Mouse (Mus musculus): ENCODE results near the gene Mctp2. TPM values are rescaled to one million over a fixed set of nuclear protein-coding genes. Genes with fewer than 3 reads are reported as not detected.

The Mctp2 gene
- polyA plus RNA-seq, 1 experiment from 2014 or later = 3.6 TPM

DNA sequence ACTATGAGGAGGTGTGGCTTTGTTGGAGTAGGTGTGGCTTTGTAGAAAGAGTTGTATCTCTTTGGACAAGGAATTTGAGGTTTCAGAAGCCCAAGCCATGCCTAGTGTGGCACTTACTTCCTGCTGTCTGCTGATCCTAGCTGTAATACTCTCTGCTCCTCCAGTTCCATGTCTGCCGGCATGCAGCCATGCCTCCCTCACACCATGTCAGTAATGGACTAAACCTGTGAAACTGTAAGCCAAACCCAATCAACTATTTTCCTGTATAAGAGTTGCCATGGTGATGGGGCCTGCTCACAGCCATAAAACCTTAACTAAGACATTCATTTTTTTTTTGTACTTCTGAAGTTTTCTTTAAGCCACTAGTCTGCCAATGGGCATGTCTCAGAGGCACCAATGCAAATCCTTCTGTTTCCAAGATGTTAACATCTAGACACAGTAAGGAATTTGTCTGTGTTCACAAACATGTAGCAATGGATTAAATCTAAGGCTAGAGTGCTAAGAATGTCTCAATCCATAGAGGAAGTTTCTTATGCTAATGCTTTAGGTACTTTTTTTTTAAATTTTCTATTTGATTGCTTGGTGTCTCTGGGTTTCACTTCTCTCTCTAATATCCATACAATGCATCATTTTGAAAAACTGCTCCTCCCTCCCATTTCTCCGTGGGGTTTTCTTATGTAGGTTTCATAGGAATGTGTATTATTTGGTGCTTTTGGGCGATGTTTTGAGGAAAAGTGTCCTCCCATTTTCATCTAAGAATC is 197.6 kb downstream of the Mctp2 start:
- 81% methylated on average over 3 of the region's 3 CpGs for WGBS

DNA sequence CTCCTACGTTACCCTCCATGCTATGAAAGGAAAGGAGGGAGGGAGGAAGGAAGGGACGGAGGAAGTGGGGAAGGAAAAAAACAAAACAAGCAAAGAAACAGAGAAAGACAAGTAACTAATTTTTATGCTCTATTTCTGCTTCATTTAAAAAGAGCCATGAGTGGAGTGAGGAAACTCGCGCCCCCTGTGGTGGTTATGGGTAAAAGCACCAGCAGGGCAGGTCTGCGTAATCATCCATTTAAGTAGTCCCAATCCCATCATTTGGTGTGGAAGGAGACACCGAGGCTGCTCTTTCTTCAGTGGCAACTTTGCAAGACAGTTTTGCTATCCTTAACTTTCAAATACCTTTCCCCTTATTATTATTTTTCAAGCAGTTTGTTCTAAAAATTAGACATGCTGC is 202.2 kb downstream of the Mctp2 start:
- Histone ChIP-seq H3K4me1 (no peaks in the 10 kb centered on the region), H3K36me3 (no peaks in the 10 kb centered on the region), H3K9me3 (no peaks in the 10 kb centered on the region), H3K4me3 (no peak overlapping the region), H3K4me2 (no peak overlapping the region), H3K9ac (no peak overlapping the region), H3K27ac (no peak overlapping the region), H3K27me3 (no peaks in the 10 kb centered on the region)
- no peak for ATAC-seq (ENCODE audit: borderline replicate concordance, extremely low read depth, low FRiP score, low TSS enrichment)
- WGBS = 64% methylated on average over 6 of the region's 6 CpGs

More for the DNA sequence above, 197.6 kb downstream of the Mctp2 start:
- Histone ChIP-seq H3K9me3 (no peaks in the 10 kb centered on the region), H3K4me1 (no peaks in the 10 kb centered on the region), H3K4me2 (no peak overlapping the region), H3K27ac (no peak overlapping the region), H3K36me3 (no peaks in the 10 kb centered on the region), H3K27me3 (no peaks in the 10 kb centered on the region), H3K4me3 (no peak overlapping the region), H3K9ac (no peak overlapping the region)
- no peak for ATAC-seq (ENCODE audit: borderline replicate concordance, extremely low read depth, low FRiP score, low TSS enrichment)

DNA sequence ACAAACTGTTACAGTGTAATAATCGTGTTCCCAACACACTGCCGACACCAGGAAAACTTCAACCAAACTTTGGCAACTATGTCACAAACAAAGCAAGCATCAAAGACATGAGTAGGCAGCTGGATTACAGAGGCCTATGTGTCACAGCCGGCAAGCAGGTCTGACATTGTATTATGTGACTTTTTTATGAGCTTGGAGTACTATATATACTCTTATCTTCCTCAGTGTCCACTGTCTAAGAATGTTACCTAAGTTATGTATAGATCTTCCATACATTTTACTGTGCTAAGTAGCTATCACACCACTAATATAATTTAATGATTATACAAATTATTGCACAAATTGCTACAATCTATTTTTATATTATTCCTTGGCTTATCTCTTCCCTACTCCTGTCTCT is 202.8 kb downstream of the Mctp2 start:
- H3K4me2 ChIP-seq = no peak overlapping the region
- H3K27ac ChIP-seq = no peak overlapping the region
- no peak for ATAC-seq (ENCODE audit: borderline replicate concordance, extremely low read depth, low FRiP score, low TSS enrichment)
- H3K4me3 ChIP-seq = no peak overlapping the region
- H3K27me3 ChIP-seq = no peaks in the 10 kb centered on the region
- no peaks in the 10 kb centered on the region for H3K9me3 ChIP-seq
- no peak overlapping the region for H3K9ac ChIP-seq
- no peaks in the 10 kb centered on the region for H3K4me1 ChIP-seq
- H3K36me3 ChIP-seq = no peaks in the 10 kb centered on the region
- 42% methylated on average over 3 of the region's 3 CpGs for WGBS

DNA sequence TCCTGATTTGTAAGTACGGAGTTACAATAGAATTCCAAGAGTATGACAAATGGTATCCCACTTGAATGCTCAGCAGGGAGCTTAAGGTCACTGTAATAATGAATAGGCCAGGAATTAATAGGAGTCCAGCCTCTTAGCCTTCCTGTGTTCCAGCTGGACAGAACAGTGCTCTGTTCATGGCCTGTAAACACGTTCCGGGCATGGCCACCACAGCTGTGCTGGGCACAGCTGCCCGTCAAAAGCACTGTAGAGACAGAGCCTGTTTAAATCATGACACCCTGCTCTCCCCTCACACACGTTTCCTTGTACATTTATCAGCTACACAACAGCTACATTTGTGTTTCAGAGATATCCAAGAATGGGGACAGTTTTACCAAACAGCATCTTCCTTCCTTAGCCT is 205.7 kb downstream of the Mctp2 start:
- Histone ChIP-seq H3K27ac (no peak overlapping the region), H3K4me3 (no peak overlapping the region), H3K9me3 (no peaks in the 10 kb centered on the region), H3K27me3 (no peaks in the 10 kb centered on the region), H3K36me3 (no peaks in the 10 kb centered on the region), H3K4me2 (no peak overlapping the region), H3K9ac (no peak overlapping the region), H3K4me1 (no peaks in the 10 kb centered on the region)
- 52% methylated on average over 5 of the region's 5 CpGs for WGBS
- no peak for ATAC-seq (ENCODE audit: borderline replicate concordance, extremely low read depth, low FRiP score, low TSS enrichment)

DNA sequence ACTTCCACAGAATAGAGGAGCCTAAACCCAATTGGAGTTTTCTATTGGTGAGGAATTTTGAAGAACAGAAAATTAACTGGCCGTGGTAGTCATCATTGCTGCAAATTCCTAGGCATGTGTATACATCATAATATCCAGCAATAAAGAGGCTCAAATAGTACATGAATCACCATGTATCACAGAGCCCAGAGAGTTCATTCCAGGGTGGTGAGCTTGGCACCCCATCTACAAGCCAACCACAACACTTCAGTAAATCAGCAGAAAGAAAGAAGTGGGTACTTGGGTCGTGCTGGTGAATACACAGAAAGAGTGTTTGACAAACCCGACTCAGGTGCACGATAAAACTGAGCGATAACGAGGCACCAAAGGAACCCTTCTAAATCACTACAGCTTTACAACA is 207.8 kb downstream of the Mctp2 start:
- Histone ChIP-seq H3K9me3 (no peaks in the 10 kb centered on the region), H3K4me2 (no peak overlapping the region)
- 70% methylated on average over 6 of the region's 6 CpGs for WGBS

DNA sequence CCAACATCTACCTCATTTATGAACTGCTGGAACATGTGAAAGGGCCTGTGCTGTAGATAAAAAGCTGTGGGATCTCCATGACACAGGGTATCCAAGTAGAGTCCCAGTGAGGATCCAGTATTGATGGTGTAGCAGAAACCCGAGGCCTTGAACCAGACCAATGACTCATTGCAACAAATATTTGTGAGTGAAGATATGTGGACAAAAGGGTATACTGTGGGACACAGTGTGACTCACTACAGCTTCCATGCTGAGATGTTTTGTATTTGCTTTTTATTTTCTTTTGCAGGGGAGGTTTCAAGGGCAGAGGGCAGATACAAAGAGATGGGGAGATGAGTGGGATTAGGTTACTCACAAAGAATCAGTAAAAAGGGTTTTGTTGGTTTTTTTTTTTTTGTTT is 209.4 kb downstream of the Mctp2 start:
- no peak for ATAC-seq (ENCODE audit: borderline replicate concordance, extremely low read depth, low FRiP score, low TSS enrichment)
- WGBS = 72% methylated on average over 1 of the region's 1 CpGs

More for the DNA sequence above, 207.8 kb downstream of the Mctp2 start:
- Histone ChIP-seq H3K27me3 (no peaks in the 10 kb centered on the region), H3K27ac (no peak overlapping the region), H3K4me1 (no peaks in the 10 kb centered on the region), H3K36me3 (no peaks in the 10 kb centered on the region), H3K9ac (no peak overlapping the region), H3K4me3 (no peak overlapping the region)
- ATAC-seq (ENCODE audit: borderline replicate concordance, extremely low read depth, low FRiP score, low TSS enrichment) = no peak

DNA sequence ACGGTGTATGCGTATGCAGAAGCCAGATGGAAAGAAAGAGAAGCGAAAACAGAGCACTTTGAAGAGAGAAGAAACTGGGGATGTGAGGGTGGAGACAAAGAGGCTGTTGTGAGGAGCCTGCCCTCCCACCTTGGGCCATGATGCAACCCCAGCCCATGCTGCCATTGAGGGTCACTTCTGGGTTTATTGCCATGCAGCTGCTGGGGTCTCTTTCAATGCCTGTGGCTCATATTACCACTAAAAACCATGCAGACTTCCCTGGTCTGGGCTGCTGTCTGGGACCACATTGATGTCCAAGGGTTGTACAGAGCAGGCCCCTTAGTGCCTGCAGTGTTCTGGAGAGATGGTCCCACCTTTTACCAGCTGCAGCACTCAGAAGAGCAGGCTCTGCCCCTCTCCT is 210.0 kb downstream of the Mctp2 start:
- H3K27ac ChIP-seq = no peak overlapping the region
- ATAC-seq (ENCODE audit: borderline replicate concordance, extremely low read depth, low FRiP score, low TSS enrichment) = no peak

More for the DNA sequence above, 209.4 kb downstream of the Mctp2 start:
- no peaks in the 10 kb centered on the region for H3K27me3 ChIP-seq
- no peaks in the 10 kb centered on the region for H3K4me1 ChIP-seq
- H3K9me3 ChIP-seq = no peaks in the 10 kb centered on the region
- no peak overlapping the region for H3K4me2 ChIP-seq
- no peaks in the 10 kb centered on the region for H3K36me3 ChIP-seq
- no peak overlapping the region for H3K9ac ChIP-seq
- H3K4me3 ChIP-seq = no peak overlapping the region
- no peak overlapping the region for H3K27ac ChIP-seq

DNA sequence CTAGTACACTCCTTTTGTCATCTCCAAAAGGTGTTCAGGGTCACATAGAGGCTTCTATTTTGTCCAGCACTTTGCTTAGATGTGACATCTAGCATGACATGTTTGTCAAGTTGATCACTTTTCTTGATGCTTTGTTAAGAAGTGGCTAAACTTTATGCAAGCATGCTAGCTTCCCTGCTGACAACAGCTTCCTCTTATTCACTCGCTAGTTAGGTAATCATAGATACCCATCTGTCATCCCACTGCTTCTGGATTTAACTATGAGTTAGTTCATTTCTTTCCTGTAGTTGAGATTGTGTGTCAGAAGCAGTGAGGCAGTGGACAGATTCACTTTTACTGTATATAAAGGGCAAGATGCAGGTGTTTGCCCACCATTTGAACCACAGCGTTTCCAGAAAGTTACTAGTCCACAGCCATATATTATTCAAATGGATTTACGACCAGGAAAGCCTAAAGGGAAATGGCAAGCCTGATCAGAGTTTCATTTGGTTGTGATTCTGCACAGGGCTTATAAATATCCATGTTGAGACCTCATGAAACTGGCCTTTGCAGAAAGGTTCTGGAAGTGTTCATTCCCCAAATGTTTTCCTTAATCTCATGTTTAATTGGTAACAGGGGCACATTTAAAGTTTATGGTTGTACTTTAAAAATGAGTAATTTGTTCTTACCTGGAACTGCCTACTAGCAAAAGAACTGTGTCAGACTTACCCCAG is 216.8 kb downstream of the Mctp2 start:
- 77% methylated on average over 3 of the region's 3 CpGs for WGBS
- ATAC-seq (ENCODE audit: borderline replicate concordance, extremely low read depth, low FRiP score, low TSS enrichment) = no peak
- no peak overlapping the region for H3K9ac ChIP-seq

More for the DNA sequence above, 210.0 kb downstream of the Mctp2 start:
- Histone ChIP-seq H3K9ac (no peak overlapping the region), H3K4me1 (no peaks in the 10 kb centered on the region), H3K36me3 (no peaks in the 10 kb centered on the region), H3K4me2 (no peak overlapping the region), H3K27me3 (no peaks in the 10 kb centered on the region), H3K9me3 (no peaks in the 10 kb centered on the region), H3K4me3 (no peak overlapping the region)
- WGBS = 89% methylated on average over 3 of the region's 3 CpGs

DNA sequence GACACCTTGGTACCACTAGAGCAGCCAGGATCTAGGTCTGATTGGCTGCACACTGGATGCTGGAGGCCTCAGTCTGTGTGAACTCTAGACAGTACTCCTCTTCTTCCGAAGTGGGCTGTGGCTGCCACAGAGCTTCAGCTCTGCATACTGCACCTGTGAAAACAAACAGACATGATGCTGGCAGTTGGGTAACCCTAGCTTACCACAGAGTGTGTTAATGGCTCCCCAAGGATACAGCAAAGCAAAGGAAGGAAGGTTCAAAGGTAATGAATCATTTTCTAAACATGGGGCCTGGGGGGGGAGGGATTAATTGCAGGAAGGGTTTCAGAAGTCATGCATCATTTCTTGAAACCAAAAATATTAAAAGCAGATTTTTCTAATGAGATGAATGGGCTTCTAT is 225.7 kb downstream of the Mctp2 start:
- Histone ChIP-seq H3K4me2 (no peak overlapping the region), H3K4me1 (no peaks in the 10 kb centered on the region), H3K27me3 (no peaks in the 10 kb centered on the region), H3K9ac (no peak overlapping the region), H3K36me3 (no peaks in the 10 kb centered on the region), H3K27ac (no peak overlapping the region), H3K9me3 (no peaks in the 10 kb centered on the region), H3K4me3 (no peak overlapping the region)
- 19% methylated on average over 1 of the region's 1 CpGs for WGBS
- no peak for ATAC-seq (ENCODE audit: borderline replicate concordance, extremely low read depth, low FRiP score, low TSS enrichment)

More for the DNA sequence above, 216.8 kb downstream of the Mctp2 start:
- no peaks in the 10 kb centered on the region for H3K4me1 ChIP-seq
- no peak overlapping the region for H3K4me3 ChIP-seq
- H3K9me3 ChIP-seq = no peaks in the 10 kb centered on the region
- H3K27ac ChIP-seq = no peak overlapping the region
- H3K4me2 ChIP-seq = no peak overlapping the region
- no peaks in the 10 kb centered on the region for H3K36me3 ChIP-seq
- no peaks in the 10 kb centered on the region for H3K27me3 ChIP-seq

DNA sequence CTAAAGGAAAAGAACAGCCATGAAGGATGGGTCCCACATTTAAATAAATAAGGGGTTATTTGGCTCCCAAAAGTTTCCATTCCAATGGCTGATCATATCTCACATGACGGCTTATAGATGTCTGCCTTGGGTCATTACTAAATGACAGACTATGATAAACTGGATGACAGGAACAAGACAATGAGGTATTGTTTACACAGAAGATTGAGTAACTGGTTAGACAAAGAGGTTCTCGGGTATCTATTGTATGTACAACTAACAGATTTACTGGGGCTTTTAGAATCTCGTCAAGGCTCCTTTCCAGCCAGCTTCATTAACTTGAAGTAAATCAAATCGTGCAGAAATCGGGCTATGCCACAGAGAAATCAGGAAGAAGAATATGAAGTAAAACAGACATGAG is 227.5 kb downstream of the Mctp2 start:
- Histone ChIP-seq H3K9ac (no peak overlapping the region), H3K4me1 (no peaks in the 10 kb centered on the region), H3K4me2 (no peak overlapping the region), H3K27ac (no peak overlapping the region), H3K9me3 (no peaks in the 10 kb centered on the region), H3K36me3 (no peaks in the 10 kb centered on the region), H3K27me3 (no peaks in the 10 kb centered on the region), H3K4me3 (no peak overlapping the region)
- ATAC-seq (ENCODE audit: borderline replicate concordance, extremely low read depth, low FRiP score, low TSS enrichment) = no peak
- WGBS = 30% methylated on average over 5 of the region's 5 CpGs

DNA sequence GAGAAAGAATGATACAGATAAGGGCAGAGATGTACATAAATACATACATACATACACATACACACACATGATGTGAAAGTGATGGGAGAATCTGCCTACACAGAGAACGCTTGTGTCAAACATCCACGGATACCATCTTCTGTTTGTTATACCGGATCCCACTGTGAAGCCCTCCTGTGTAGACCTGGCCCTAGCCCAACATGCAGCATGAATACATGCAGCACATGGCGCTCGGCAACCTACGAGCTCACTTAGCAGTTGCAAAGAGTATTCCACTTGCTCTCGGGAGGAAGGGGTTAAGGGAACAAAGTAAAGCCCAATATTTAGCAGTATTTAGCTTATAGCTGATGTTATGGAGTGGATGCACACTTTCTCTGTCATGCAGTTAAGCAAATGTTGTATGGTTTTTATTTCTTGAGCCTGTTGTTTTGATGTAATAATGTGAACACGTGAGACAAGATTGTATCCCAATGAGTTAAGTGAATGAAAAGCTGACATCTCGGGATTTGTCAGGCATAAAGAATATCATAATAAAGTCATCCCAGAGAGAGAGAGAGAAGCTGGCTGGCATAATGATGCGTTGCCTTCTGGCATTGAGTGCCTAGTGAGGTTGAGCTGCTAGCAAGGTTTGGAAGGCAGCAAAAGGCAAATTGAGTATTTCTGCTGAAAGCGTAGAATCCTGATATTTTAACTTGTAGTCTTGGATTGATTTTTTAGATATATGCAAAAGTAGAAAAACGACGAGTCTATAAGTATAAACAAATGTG is 234.8 kb downstream of the Mctp2 start:
- Histone ChIP-seq H3K36me3 (no peaks in the 10 kb centered on the region), H3K4me3 (no peak overlapping the region), H3K9ac (no peak overlapping the region), H3K27me3 (no peaks in the 10 kb centered on the region), H3K4me2 (no peak overlapping the region), H3K27ac (no peak overlapping the region), H3K4me1 (no peaks in the 10 kb centered on the region), H3K9me3 (no peaks in the 10 kb centered on the region)
- no peak for ATAC-seq (ENCODE audit: borderline replicate concordance, extremely low read depth, low FRiP score, low TSS enrichment)
- 74% methylated on average over 13 of the region's 13 CpGs for WGBS

DNA sequence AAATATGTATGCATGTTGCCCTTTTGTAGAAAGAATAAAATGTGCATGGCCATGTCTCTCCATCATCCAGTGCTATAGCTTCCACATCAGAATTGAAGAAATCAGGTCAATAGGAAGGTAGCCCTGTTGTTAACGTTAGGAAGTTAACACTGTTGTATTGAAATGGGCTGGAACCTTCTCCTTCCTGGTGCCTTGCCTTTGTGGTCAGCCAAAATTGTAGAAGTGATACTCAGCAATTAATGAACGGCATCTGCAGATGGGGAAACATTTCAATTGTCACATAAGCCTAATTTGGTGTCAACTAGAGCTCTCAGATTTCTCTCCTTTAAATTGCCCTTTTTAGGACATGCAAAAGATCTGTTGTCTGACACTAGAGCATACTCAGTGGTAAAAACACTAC is 238.0 kb downstream of the Mctp2 start:
- no peaks in the 10 kb centered on the region for H3K9me3 ChIP-seq
- 74% methylated on average over 2 of the region's 2 CpGs for WGBS
- no peak overlapping the region for H3K4me2 ChIP-seq
- H3K9ac ChIP-seq = no peak overlapping the region
- H3K4me1 ChIP-seq = no peaks in the 10 kb centered on the region
- no peak overlapping the region for H3K27ac ChIP-seq
- H3K4me3 ChIP-seq = no peak overlapping the region
- ATAC-seq (ENCODE audit: borderline replicate concordance, extremely low read depth, low FRiP score, low TSS enrichment) = no peak
- no peaks in the 10 kb centered on the region for H3K36me3 ChIP-seq
- H3K27me3 ChIP-seq = no peaks in the 10 kb centered on the region
